Mouse (Mus musculus) hindbrain, embryonic 11.5 days (tissue): Measurements from ENCODE around the gene Irf2bp2. TPM values are rescaled to one million over a fixed set of nuclear protein-coding genes. Genes with fewer than 3 reads are reported as not detected.

Experiments used
- ATAC-seq: fragments of 200-750 bp; cut with Nextera tagmentation; 2 replicates; pipeline ENCODE4 v1.8.0; 2017; ENCODE audit warnings: mild to moderate bottlenecking, moderate TSS enrichment, moderate library complexity; ENCODE audit not compliant: low FRiP score
- DNase-seq: peaks from one replicate; pipeline ENCODE4 v3.0.0-alpha.2; 2015; ENCODE audit warnings: low spot score
- H3K27ac ChIP-seq: fragments of 300-500 bp; sonication (generic); 2 replicates; pipeline ENCODE4 v1.5.1; 2014; ENCODE audit warnings: mild to moderate bottlenecking, low read depth, low read length
- H3K27me3 ChIP-seq: fragments of 300-500 bp; sonication (generic); 2 replicates; pipeline ENCODE4 v1.6.1; 2014; ENCODE audit warnings: mild to moderate bottlenecking, low read length, moderate library complexity, mixed read lengths; ENCODE audit not compliant: control insufficient read depth, insufficient read depth
- H3K36me3 ChIP-seq: fragments of 300-500 bp; sonication (generic); 2 replicates; pipeline ENCODE4 v1.6.1; 2014; ENCODE audit warnings: mild to moderate bottlenecking, low read length, moderate library complexity, mixed read lengths; ENCODE audit not compliant: control insufficient read depth, insufficient read depth
- H3K4me1 ChIP-seq: fragments of 300-500 bp; sonication (generic); replicated peaks from 2 replicates; pipeline ENCODE4 v1.6.1; 2014; ENCODE audit warnings: low read length, mixed read lengths; ENCODE audit not compliant: control insufficient read depth, insufficient read depth
- H3K4me2 ChIP-seq: fragments of 300-500 bp; sonication (generic); replicated peaks from 2 replicates; pipeline ENCODE4 v1.6.1; 2014; ENCODE audit warnings: mild to moderate bottlenecking, low read depth, low read length
- H3K4me3 ChIP-seq: fragments of 300-500 bp; sonication (generic); 2 replicates; pipeline ENCODE4 v1.5.1; 2014; ENCODE audit warnings: low read depth, low read length
- H3K9ac ChIP-seq: fragments of 300-500 bp; sonication (generic); 2 replicates; pipeline ENCODE4 v1.6.1; 2014; ENCODE audit warnings: low read depth, low read length
- H3K9me3 ChIP-seq: fragments of 300-500 bp; sonication (generic); 2 replicates; pipeline ENCODE4 v1.6.1; 2016; ENCODE audit warnings: low read length; ENCODE audit not compliant: control insufficient read depth
- WGBS: fragments of 180-500 bp; shearing (Covaris S2); extraction: QIAGEN DNeasy Blood & Tissue Kit; methylation state at CpG from one replicate; pipeline ENCODE4 v1.1.7; 2014; 5-methylcytosine and 5-hydroxymethylcytosine counted together
- polyA plus RNA-seq: library from polyadenylated mRNA; unstranded; fragments of >200 nt; fragmentation: Nextera tagmentation; extraction: Ambion mirVana; gene quantifications from 2 replicates; pipeline ENCODE4 v1.2.1, GENCODE M21; 2014

The Irf2bp2 gene
- polyA plus RNA-seq, 1 experiment from 2014 or later = 5.5 TPM

GRCm38 (mm10) chr8:126622111-126622795, 28.5 kb upstream of the Irf2bp2 start:
- no peaks in the 10 kb centered on the region for H3K27me3 ChIP-seq
- no peaks in the 10 kb centered on the region for H3K9me3 ChIP-seq
- ATAC-seq = no peak
- H3K27ac ChIP-seq = no peak overlapping the region
- no peak for DNase-seq
- no peaks in the 10 kb centered on the region for H3K36me3 ChIP-seq
- H3K4me2 ChIP-seq = no peak overlapping the region
- H3K9ac ChIP-seq = no peak overlapping the region
- H3K4me3 ChIP-seq = no peak overlapping the region
- 85% methylated on average over 9 of the region's 9 CpGs for WGBS
- H3K4me1 ChIP-seq = no peaks in the 10 kb centered on the region

GRCm38 (mm10) chr8:126620721-126621120, 26.9 kb upstream of the Irf2bp2 start:
- Histone ChIP-seq H3K4me2 (no peak overlapping the region), H3K27ac (no peak overlapping the region), H3K9me3 (no peaks in the 10 kb centered on the region), H3K4me3 (no peak overlapping the region), H3K36me3 (no peaks in the 10 kb centered on the region), H3K9ac (no peak overlapping the region), H3K27me3 (no peaks in the 10 kb centered on the region), H3K4me1 (no peaks in the 10 kb centered on the region)
- DNase-seq (no peak), ATAC-seq (no peak)
- WGBS = 85% methylated on average over 3 of the region's 3 CpGs

GRCm38 (mm10) chr8:126619487-126619886, 25.7 kb upstream of the Irf2bp2 start:
- Histone ChIP-seq H3K4me3 (no peak overlapping the region), H3K9ac (no peak overlapping the region), H3K4me1 (no peaks in the 10 kb centered on the region), H3K9me3 (no peaks in the 10 kb centered on the region), H3K27ac (no peak overlapping the region), H3K36me3 (no peaks in the 10 kb centered on the region), H3K4me2 (no peak overlapping the region), H3K27me3 (no peaks in the 10 kb centered on the region)
- ATAC-seq (no peak), DNase-seq (no peak)
- WGBS = 92% methylated on average over 6 of the region's 6 CpGs

- H3K4me1 ChIP-seq = no peaks in the 10 kb centered on the region
- no peak overlapping the region for H3K4me3 ChIP-seq
- no peak overlapping the region for H3K27ac ChIP-seq
- H3K4me2 ChIP-seq = no peak overlapping the region
- H3K36me3 ChIP-seq = no peaks in the 10 kb centered on the region
- no peaks in the 10 kb centered on the region for H3K27me3 ChIP-seq
- H3K9ac ChIP-seq = no peak overlapping the region
- no peaks in the 10 kb centered on the region for H3K9me3 ChIP-seq
- DNase-seq (no peak), ATAC-seq (no peak)
- 87% methylated on average over 5 of the region's 5 CpGs for WGBS
These were observed 23.9 kb upstream of the Irf2bp2 start for GRCm38 (mm10) chr8:126617665-126618064.

- no peak for ATAC-seq
- no peak overlapping the region for H3K4me3 ChIP-seq
- no peaks in the 10 kb centered on the region for H3K27me3 ChIP-seq
- WGBS = 88% methylated on average over 5 of the region's 5 CpGs
- H3K9ac ChIP-seq = no peak overlapping the region
- no peak overlapping the region for H3K4me2 ChIP-seq
- DNase-seq = no peak
- no peaks in the 10 kb centered on the region for H3K36me3 ChIP-seq
- no peaks in the 10 kb centered on the region for H3K9me3 ChIP-seq
- no peak overlapping the region for H3K27ac ChIP-seq
- H3K4me1 ChIP-seq = no peaks in the 10 kb centered on the region
These were observed 22.9 kb upstream of the Irf2bp2 start for GRCm38 (mm10) chr8:126616736-126617135.

- 62% methylated on average over 9 of the region's 9 CpGs for WGBS
- Histone ChIP-seq H3K36me3 (no peaks in the 10 kb centered on the region), H3K27ac (no peak overlapping the region), H3K9ac (no peak overlapping the region), H3K4me1 (no peaks in the 10 kb centered on the region), H3K9me3 (no peaks in the 10 kb centered on the region), H3K27me3 (no peaks in the 10 kb centered on the region), H3K4me2 (no peak overlapping the region), H3K4me3 (no peak overlapping the region)
- no peak for ATAC-seq
- no peak for DNase-seq
These were observed 22.0 kb upstream of the Irf2bp2 start for GRCm38 (mm10) chr8:126615765-126616164.

- H3K4me3 ChIP-seq = no peak overlapping the region
- no peak overlapping the region for H3K27ac ChIP-seq
- H3K9ac ChIP-seq = no peak overlapping the region
- no peaks in the 10 kb centered on the region for H3K36me3 ChIP-seq
- WGBS = 84% methylated on average over 5 of the region's 5 CpGs
- no peaks in the 10 kb centered on the region for H3K9me3 ChIP-seq
- no peak overlapping the region for H3K4me2 ChIP-seq
- ATAC-seq (no peak), DNase-seq (no peak)
- H3K4me1 ChIP-seq = no peaks in the 10 kb centered on the region
- H3K27me3 ChIP-seq = no peaks in the 10 kb centered on the region; the same call in 1 of the 2 replicates
These were observed 20.9 kb upstream of the Irf2bp2 start for GRCm38 (mm10) chr8:126614740-126615132.

GRCm38 (mm10) chr8:126614062-126614739, 20.4 kb upstream of the Irf2bp2 start:
- Histone ChIP-seq H3K27me3 (peaks cover 2% of the 10 kb centered on the region; the same call in 1 of the 2 replicates), H3K4me3 (no peak overlapping the region), H3K9ac (no peak overlapping the region), H3K4me2 (no peak overlapping the region), H3K9me3 (no peaks in the 10 kb centered on the region), H3K4me1 (no peaks in the 10 kb centered on the region), H3K36me3 (no peaks in the 10 kb centered on the region), H3K27ac (no peak overlapping the region)
- DNase-seq (no peak), ATAC-seq (no peak)
- WGBS = 82% methylated on average over 8 of the region's 8 CpGs

GRCm38 (mm10) chr8:126613143-126613542, 19.4 kb upstream of the Irf2bp2 start:
- no peak overlapping the region for H3K4me3 ChIP-seq
- no peaks in the 10 kb centered on the region for H3K4me1 ChIP-seq
- no peak for DNase-seq
- H3K4me2 ChIP-seq = no peak overlapping the region
- 58% methylated on average over 5 of the region's 5 CpGs for WGBS
- H3K36me3 ChIP-seq = no peaks in the 10 kb centered on the region
- H3K27me3 ChIP-seq = peaks cover 2% of the 10 kb centered on the region; the same call in 1 of the 2 replicates
- ATAC-seq = no peak
- H3K9me3 ChIP-seq = no peaks in the 10 kb centered on the region
- no peak overlapping the region for H3K27ac ChIP-seq
- H3K9ac ChIP-seq = no peak overlapping the region
